Mouse (Mus musculus) midbrain, embryonic 16.5 days (tissue): ENCODE data around the gene Iqschfp. TPM values are rescaled to one million over a fixed set of nuclear protein-coding genes. Genes with fewer than 3 reads are reported as not detected.

ENCODE experiments used
- ATAC-seq: fragments of 200-750 bp; cut with Nextera tagmentation; 2 replicates; pipeline ENCODE4 v1.8.0; 2017; ENCODE audit warnings: moderate TSS enrichment
- H3K27ac ChIP-seq: fragments of 300-500 bp; sonication (generic); 2 replicates; pipeline ENCODE4 v1.5.1; 2014; ENCODE audit warnings: mild to moderate bottlenecking, low read length, mixed read lengths
- H3K27me3 ChIP-seq: fragments of 300-500 bp; sonication (generic); 2 replicates; pipeline ENCODE4 v1.6.1; 2014; ENCODE audit warnings: low read depth, low read length, mixed read lengths; ENCODE audit not compliant: control insufficient read depth, insufficient read depth
- H3K36me3 ChIP-seq: fragments of 300-500 bp; sonication (generic); 2 replicates; pipeline ENCODE4 v1.6.1; 2014; ENCODE audit warnings: mild to moderate bottlenecking, low read length, moderate library complexity, mixed read lengths; ENCODE audit not compliant: control insufficient read depth, insufficient read depth
- H3K4me1 ChIP-seq: fragments of 300-500 bp; sonication (generic); 2 replicates; pipeline ENCODE4 v1.6.1; 2014; ENCODE audit warnings: mild to moderate bottlenecking, low read length, mixed read lengths; ENCODE audit not compliant: control insufficient read depth, insufficient read depth
- H3K4me2 ChIP-seq: fragments of 300-500 bp; sonication (generic); 2 replicates; pipeline ENCODE4 v1.6.1; 2014; ENCODE audit warnings: mild to moderate bottlenecking, low read length, mixed read lengths
- H3K4me3 ChIP-seq: fragments of 300-500 bp; sonication (generic); 2 replicates; pipeline ENCODE4 v1.5.1; 2014; ENCODE audit warnings: low read depth, mild to moderate bottlenecking, low read length, moderate library complexity, mixed read lengths
- H3K9ac ChIP-seq: fragments of 300-500 bp; sonication (generic); 2 replicates; pipeline ENCODE4 v1.6.1; 2014; ENCODE audit warnings: low read depth, low read length, mixed read lengths
- H3K9me3 ChIP-seq: fragments of 300-500 bp; sonication (generic); replicated peaks from 2 replicates; pipeline ENCODE4 v1.6.1; 2014; ENCODE audit warnings: mild to moderate bottlenecking, low read length, mixed read lengths; ENCODE audit not compliant: control insufficient read depth, poor library complexity, severe bottlenecking
- WGBS: fragments of 180-500 bp; shearing (Covaris S2); extraction: QIAGEN DNeasy Blood & Tissue Kit; methylation state at CpG from one replicate; pipeline ENCODE4 v1.1.7; 2014; 5-methylcytosine and 5-hydroxymethylcytosine counted together
- polyA plus RNA-seq: library from polyadenylated mRNA; unstranded; fragments of >200 nt; fragmentation: Nextera tagmentation; extraction: Ambion mirVana; gene quantifications from 2 replicates; pipeline ENCODE4 v1.2.1, GENCODE M21; 2015

Gene Iqschfp
- polyA plus RNA-seq, 1 experiment from 2014 or later, result 6.7 TPM

- ATAC-seq, result no peak
- H3K27ac ChIP-seq, result no peak overlapping the region
- no peaks in the 10 kb centered on the region for H3K4me1 ChIP-seq
- H3K4me2 ChIP-seq, result no peak overlapping the region
- WGBS, result 65% methylated on average over 1 of the region's 1 CpGs
- H3K27me3 ChIP-seq, result no peaks in the 10 kb centered on the region
- H3K36me3 ChIP-seq, result no peaks in the 10 kb centered on the region
- no peak overlapping the region for H3K4me3 ChIP-seq
- no peak overlapping the region for H3K9ac ChIP-seq
- H3K9me3 ChIP-seq, result no peaks in the 10 kb centered on the region
Measured at GRCm38 (mm10) chr3:68252335-68252734, 360.3 kb downstream of the Iqschfp start.

GRCm38 (mm10) chr3:68262304-68262703, 370.3 kb downstream of the Iqschfp start:
- Histone ChIP-seq H3K9ac (no peak overlapping the region), H3K4me2 (no peak overlapping the region), H3K36me3 (no peaks in the 10 kb centered on the region), H3K27me3 (no peaks in the 10 kb centered on the region), H3K4me1 (no peaks in the 10 kb centered on the region), H3K4me3 (no peak overlapping the region), H3K27ac (no peak overlapping the region), H3K9me3 (no peaks in the 10 kb centered on the region)
- ATAC-seq, result no peak
- WGBS, result 80% methylated on average over 6 of the region's 6 CpGs

- Histone ChIP-seq H3K4me1 (no peaks in the 10 kb centered on the region), H3K9me3 (no peaks in the 10 kb centered on the region), H3K27me3 (no peaks in the 10 kb centered on the region), H3K9ac (no peak overlapping the region), H3K36me3 (no peaks in the 10 kb centered on the region), H3K4me2 (no peak overlapping the region), H3K4me3 (no peak overlapping the region), H3K27ac (no peak overlapping the region)
- 84% methylated on average over 4 of the region's 4 CpGs for WGBS
- no peak for ATAC-seq
Measured at GRCm38 (mm10) chr3:68267905-68268304, 375.9 kb downstream of the Iqschfp start.

GRCm38 (mm10) chr3:68269251-68269650, 377.2 kb downstream of the Iqschfp start:
- H3K9me3 ChIP-seq, result no peaks in the 10 kb centered on the region
- WGBS, result 83% methylated on average over 4 of the region's 4 CpGs

GRCm38 (mm10) chr3:68270246-68270645, 378.2 kb downstream of the Iqschfp start:
- H3K4me1 ChIP-seq, result no peaks in the 10 kb centered on the region
- ATAC-seq, result no peak
- H3K27ac ChIP-seq, result no peak overlapping the region

More at GRCm38 (mm10) chr3:68269251-68269650, 377.2 kb downstream of the Iqschfp start:
- no peaks in the 10 kb centered on the region for H3K4me1 ChIP-seq
- ATAC-seq, result no peak
- no peak overlapping the region for H3K9ac ChIP-seq
- H3K4me3 ChIP-seq, result no peak overlapping the region
- no peaks in the 10 kb centered on the region for H3K36me3 ChIP-seq
- no peaks in the 10 kb centered on the region for H3K27me3 ChIP-seq
- no peak overlapping the region for H3K27ac ChIP-seq
- no peak overlapping the region for H3K4me2 ChIP-seq

GRCm38 (mm10) chr3:68271457-68271856, 379.4 kb downstream of the Iqschfp start:
- Histone ChIP-seq H3K4me2 (no peak overlapping the region), H3K4me3 (no peak overlapping the region), H3K27me3 (no peaks in the 10 kb centered on the region), H3K9me3 (no peaks in the 10 kb centered on the region), H3K27ac (no peak overlapping the region), H3K36me3 (no peaks in the 10 kb centered on the region), H3K4me1 (no peaks in the 10 kb centered on the region), H3K9ac (no peak overlapping the region)
- 30% methylated on average over 3 of the region's 3 CpGs for WGBS
- ATAC-seq, result no peak

More at GRCm38 (mm10) chr3:68270246-68270645, 378.2 kb downstream of the Iqschfp start:
- Histone ChIP-seq H3K36me3 (no peaks in the 10 kb centered on the region), H3K4me2 (no peak overlapping the region), H3K4me3 (no peak overlapping the region), H3K9me3 (no peaks in the 10 kb centered on the region), H3K27me3 (no peaks in the 10 kb centered on the region), H3K9ac (no peak overlapping the region)
- WGBS, result 75% methylated on average over 6 of the region's 6 CpGs

GRCm38 (mm10) chr3:68271881-68272280, 379.8 kb downstream of the Iqschfp start:
- Histone ChIP-seq H3K9me3 (no peaks in the 10 kb centered on the region), H3K27ac (no peak overlapping the region), H3K4me1 (no peaks in the 10 kb centered on the region), H3K27me3 (no peaks in the 10 kb centered on the region), H3K9ac (no peak overlapping the region), H3K4me2 (no peak overlapping the region), H3K4me3 (no peak overlapping the region), H3K36me3 (no peaks in the 10 kb centered on the region)
- ATAC-seq, result no peak
- 80% methylated on average over 3 of the region's 3 CpGs for WGBS

GRCm38 (mm10) chr3:68282844-68283594, 391.0 kb downstream of the Iqschfp start:
- H3K4me3 ChIP-seq, result no peak overlapping the region
- no peaks in the 10 kb centered on the region for H3K27me3 ChIP-seq
- no peak overlapping the region for H3K27ac ChIP-seq
- no peak overlapping the region for H3K9ac ChIP-seq
- 32% methylated on average over 7 of the region's 7 CpGs for WGBS
- H3K9me3 ChIP-seq, result no peaks in the 10 kb centered on the region
- no peaks in the 10 kb centered on the region for H3K4me1 ChIP-seq
- no peaks in the 10 kb centered on the region for H3K36me3 ChIP-seq
- 0 out of 2 replicates have a peak, but pooled peaks have one; percentile 17 for ATAC-seq
- H3K4me2 ChIP-seq, result peak overlapping the region; percentile 5; the same call in 1 of the 2 replicates

GRCm38 (mm10) chr3:68283595-68283991, 391.6 kb downstream of the Iqschfp start:
- 40% methylated on average over 10 of the region's 10 CpGs for WGBS
- Histone ChIP-seq H3K27me3 (no peaks in the 10 kb centered on the region), H3K4me1 (no peaks in the 10 kb centered on the region), H3K9me3 (no peaks in the 10 kb centered on the region), H3K27ac (no peak overlapping the region), H3K4me3 (no peak overlapping the region), H3K4me2 (peak overlapping the region; percentile 5; the same call in 1 of the 2 replicates), H3K36me3 (no peaks in the 10 kb centered on the region), H3K9ac (no peak overlapping the region)
- ATAC-seq, result no peak
